Mouse (Mus musculus) T-helper 1 cell (primary cell): Measurements from ENCODE around the gene Tbc1d19.

Experiments used
- in situ Hi-C: fragments of 300-600 bp; cut with MboI, MseI; formaldehyde crosslinking; loops from one replicate; pipeline ENCODE4 v1.15.1; 2025; ENCODE audit warnings: high pct_unique_total_duplicates

Gene Tbc1d19

GRCm38 (mm10) chr5:53902757-53903156, 93.4 kb downstream of the Tbc1d19 start:
- in situ Hi-C loops, result no loop called here

GRCm38 (mm10) chr5:53909201-53909600, 99.8 kb downstream of the Tbc1d19 start:
- in situ Hi-C loops, result no loop called here

DNA sequence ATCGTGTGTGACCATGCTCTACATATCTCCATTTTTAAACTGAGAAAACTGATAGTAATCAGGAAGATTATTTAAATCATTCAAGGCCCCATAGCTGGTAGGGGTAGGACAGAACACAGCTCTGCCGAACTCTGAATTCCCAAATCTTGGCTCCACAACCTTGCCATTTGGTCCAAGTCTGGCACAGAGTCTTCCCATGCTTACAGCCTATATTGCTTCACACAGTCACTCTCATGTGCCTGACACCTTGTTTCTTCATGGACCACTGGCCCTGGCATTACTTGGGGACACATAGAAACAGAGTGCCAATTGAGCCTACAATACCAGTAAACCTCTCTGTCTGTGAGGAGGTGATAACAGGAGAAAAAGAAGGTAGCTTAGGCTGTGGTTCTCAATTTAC, 111.0 kb downstream of the Tbc1d19 start:
- in situ Hi-C loops, result no loop called here

GRCm38 (mm10) chr5:53922149-53922904, 112.9 kb downstream of the Tbc1d19 start:
- in situ Hi-C loops, result no loop called here

- in situ Hi-C loops, result no loop called here
Observed at GRCm38 (mm10) chr5:53924005-53924404, 114.6 kb downstream of the Tbc1d19 start.

- in situ Hi-C loops, result no loop called here
Observed at GRCm38 (mm10) chr5:53926301-53926855, 117.0 kb downstream of the Tbc1d19 start.

DNA sequence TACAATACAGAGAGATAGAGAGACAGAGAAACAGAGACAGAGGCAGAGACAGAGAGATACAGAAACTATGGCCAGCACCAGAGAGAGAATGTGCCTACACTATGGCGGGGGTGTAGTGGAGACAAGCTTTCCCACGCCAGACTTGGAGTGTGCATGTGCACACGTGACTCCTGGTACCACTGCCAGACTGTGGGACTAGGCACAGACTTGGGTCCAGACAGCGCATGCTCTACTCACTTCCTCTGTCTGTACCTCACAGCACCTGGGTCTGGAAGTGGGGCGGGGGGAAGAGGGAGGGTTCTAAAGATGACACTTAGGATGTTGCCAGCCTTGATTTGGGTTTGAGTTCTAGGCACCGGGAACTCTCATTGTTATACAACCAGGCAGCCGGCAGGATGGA, 118.5 kb downstream of the Tbc1d19 start:
- in situ Hi-C loops, result no loop called here

DNA sequence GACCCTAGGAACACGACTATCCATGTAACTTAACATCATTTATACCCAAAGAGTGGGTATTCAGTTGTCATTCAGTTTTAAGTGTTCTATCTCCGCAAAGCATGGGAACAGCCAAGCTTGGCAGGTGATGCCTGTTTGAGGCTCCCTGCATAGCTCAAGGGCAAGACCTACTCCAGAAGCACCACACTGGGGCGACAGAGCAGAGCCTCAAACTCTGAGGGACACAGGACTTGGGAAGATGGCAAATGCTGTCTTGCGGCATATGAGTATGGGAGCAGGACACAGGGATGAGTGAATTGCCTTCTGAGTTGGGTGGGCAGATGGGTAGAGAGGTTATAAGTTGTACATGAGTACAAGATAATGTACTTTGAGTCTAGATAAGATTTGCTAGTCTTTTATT, 119.1 kb downstream of the Tbc1d19 start:
- in situ Hi-C loops, result no loop called here

GRCm38 (mm10) chr5:53929205-53929614, 119.8 kb downstream of the Tbc1d19 start:
- in situ Hi-C loops, result no loop called here

GRCm38 (mm10) chr5:53929814-53930213, 120.4 kb downstream of the Tbc1d19 start:
- in situ Hi-C loops, result no loop called here

GRCm38 (mm10) chr5:53931011-53931410, 121.6 kb downstream of the Tbc1d19 start:
- in situ Hi-C loops, result no loop called here

DNA sequence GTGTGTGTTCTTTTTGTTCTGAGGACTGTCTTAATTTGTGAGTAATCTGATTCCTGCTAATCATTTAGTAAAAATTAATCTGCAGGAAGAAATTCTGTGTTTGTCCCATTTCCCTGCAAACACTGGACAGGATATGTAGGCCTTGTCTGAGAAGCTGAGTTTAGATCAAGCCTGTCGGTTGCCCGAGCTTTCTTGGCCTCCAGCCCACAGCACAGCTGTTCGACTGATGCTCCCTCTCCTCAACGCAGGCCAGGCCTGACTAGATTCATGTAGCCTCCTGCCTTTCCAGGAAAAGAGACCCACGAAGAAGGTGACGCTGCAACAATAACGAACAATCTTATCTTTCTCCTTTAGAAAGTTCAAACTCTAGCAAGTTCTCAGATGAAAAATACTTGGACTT, 124.2 kb downstream of the Tbc1d19 start:
- in situ Hi-C loops, result no loop called here

DNA sequence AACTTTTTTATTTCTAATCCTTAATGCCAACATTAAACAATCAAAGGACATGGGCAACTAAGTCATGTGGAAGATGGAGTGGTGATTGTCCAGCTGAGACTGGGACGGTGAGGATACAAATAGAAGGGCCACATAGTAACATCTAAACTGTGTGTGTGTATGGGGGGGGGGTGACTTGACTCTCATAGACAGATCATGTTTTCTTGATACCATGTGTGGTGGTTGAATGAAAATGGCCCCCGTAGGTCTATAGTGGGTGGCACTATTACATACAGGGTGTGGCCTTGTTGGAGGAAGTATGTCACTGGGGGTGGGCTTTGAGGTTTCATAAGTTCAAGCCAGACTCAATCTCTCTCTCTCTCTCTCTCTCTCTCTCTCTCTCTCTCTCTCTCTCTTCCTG, 124.6 kb downstream of the Tbc1d19 start:
- in situ Hi-C loops, result no loop called here

DNA sequence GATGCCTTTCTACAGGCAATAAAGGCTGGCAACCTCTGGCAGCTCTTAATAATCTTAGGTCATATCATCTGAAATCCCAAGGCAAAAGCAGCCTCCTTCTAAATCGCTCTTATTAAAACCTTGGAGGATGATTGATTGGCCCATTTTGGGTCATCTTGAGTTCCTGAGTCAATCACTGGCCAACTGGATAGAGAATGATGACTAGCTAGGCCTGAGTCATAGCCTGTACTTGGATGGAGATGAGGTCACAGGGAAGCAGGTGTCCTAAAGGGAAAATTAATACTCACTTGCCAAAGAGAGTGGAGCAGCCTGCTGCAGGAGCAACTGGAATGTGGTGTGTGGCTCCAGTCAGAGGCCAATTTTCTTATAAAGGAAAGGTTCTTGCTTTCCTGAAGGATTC, 125.4 kb downstream of the Tbc1d19 start:
- in situ Hi-C loops, result no loop called here

DNA sequence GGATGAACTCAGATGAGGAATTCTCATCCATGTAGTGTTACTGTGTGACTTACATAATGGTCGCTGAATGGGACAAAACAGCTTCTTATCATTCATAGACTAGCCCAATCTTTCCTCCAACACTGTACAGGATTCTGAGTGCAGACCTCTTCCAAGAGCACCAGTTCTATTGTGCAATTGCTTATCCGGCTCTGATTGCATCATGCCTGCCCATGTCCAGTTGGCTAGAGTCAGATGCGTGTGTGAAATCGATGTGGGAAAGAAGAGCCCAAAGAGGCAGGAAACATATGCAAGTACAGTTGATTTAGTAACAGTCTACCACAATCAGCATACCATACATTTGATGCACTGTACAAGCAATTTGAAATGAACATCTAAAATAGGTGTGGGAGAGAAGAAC, 127.8 kb downstream of the Tbc1d19 start:
- in situ Hi-C loops, result no loop called here

DNA sequence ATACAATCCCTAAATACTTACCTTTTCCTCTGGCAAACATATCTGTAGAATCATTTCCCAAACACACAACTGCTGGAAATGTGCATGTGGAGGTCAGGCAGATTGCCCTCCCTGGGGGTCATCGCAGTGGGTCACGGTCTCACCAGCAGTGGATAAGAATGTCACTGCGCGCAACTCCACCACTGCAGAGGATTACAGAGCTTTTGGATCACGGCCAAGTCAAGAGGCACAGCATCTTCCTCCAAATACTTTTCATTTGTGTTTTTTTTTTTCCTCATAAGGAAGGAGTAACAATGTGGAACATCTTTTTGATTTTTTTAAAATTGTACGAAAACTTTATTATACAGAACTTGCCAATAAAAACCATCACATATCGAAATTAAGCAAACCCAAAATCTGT, 129.6 kb downstream of the Tbc1d19 start:
- in situ Hi-C loops, result no loop called here

DNA sequence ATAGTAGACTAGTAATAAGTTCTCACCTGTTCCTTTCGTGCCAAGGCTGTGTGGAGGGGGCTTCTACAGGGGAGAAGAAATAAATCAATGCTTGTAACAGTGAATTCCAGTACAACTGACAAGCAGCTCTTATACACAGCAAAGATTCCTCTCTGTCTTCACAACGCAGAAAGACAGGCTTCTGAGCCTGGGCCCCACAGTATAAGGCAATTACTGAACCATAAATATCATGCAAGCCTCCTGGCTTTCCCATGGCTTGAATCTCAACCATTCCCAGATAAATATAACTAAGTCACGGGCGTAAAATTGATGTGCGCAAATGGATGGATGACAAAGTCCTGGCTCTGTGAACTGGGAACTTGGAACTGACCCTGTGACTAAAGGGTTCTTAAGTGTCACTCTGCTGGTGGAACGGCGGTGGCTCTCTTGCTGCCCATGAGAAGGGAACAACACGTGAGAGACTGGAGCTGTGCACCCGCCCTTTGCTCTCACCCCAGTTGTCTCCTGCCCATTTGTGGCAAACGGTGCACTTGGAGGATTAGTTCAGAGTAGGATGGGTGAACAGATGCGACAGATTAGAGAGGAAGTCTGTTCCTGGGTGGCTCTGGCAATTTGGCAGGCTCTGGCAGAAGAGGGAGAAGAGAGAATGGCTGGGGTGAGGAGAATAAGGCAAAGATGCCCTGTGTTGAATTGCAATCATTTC, 132.1 kb downstream of the Tbc1d19 start:
- in situ Hi-C loops, result no loop called here

DNA sequence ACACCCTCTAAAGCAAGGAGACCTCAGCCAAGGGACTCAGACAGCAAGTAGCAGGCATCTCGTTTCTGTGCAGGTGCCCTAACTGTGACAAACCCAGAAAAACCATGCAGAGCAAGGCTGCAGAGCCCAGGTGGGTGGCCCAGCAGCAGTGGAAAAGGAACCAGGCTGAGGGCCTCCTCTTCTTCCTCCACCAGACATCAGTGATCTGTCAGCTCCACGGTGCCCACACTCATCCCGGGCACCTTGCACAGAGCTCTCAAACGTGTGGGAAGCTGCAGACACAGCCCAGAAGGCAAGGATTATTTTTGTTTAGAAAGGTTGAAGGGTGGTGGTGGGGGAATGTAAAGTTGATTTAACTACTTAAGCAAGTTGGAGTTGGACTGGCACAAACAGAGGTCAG, 132.9 kb downstream of the Tbc1d19 start:
- in situ Hi-C loops, result no loop called here

GRCm38 (mm10) chr5:53943321-53943857, 134.0 kb downstream of the Tbc1d19 start:
- in situ Hi-C loops, result no loop called here

- in situ Hi-C loops, result loop anchor here (5.0 kb wide), 1 partner anchor 84 kb away; no protein-coding TSS in a partner anchor
Observed at GRCm38 (mm10) chr5:53946747-53947146, 137.3 kb downstream of the Tbc1d19 start.

DNA sequence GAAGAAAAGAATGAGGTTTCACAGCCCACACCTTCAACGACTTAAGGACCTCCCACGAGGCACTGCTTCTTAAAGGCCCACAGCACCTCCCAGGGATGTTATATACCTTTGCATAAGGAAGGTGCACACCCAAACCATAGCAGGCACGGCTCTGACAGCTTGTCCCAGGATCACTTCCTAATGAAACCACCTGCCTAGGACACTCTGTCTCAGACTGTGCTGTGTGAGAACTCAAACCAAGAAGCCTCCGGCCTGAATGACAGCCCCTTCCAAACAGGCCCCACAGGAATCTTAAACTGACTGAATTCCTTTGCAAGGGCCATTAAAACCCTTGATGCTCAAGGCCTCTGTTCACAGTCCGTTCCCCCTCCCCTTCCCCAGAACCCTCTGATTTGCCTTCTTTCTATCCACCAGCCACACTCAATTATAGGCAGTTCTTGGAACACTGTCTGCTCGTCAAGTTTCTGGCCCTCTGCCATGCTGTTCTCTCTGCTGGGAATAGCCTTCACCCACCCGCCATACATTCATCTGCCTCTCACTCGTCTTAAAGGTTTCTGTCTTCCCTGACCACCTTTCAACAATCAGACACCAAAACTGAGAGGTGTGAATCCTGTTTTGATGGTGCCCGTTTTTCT, 138.3 kb downstream of the Tbc1d19 start:
- in situ Hi-C loops, result loop anchor here (5.0 kb wide), 1 partner anchor 85 kb away; no protein-coding TSS in a partner anchor
